Mouse (Mus musculus): Measurements from ENCODE around the gene Xrra1. TPM values are rescaled to one million over a fixed set of nuclear protein-coding genes. Genes with fewer than 3 reads are reported as not detected.

Gene Xrra1
- polyA plus RNA-seq, 1 experiment, result 0.11 TPM

- no peak overlapping the region for H3ac ChIP-seq (ENCODE audit: control insufficient read depth, insufficient read length, low read depth)
- H3K36me3 ChIP-seq (ENCODE audit: control insufficient read depth, insufficient read depth), result peaks cover 3% of the 10 kb centered on the region
- H3K27me3 ChIP-seq (ENCODE audit: control insufficient read depth, insufficient read depth, insufficient read length), result peaks cover 25% of the 10 kb centered on the region
- H3K4me3 ChIP-seq (ENCODE audit: insufficient read depth, poor library complexity, severe bottlenecking), result no peak overlapping the region
- H3K79me3 ChIP-seq (ENCODE audit: low read depth), result no peaks in the 10 kb centered on the region
- H3K79me2 ChIP-seq (ENCODE audit: control insufficient read depth, insufficient read depth), result no peaks in the 10 kb centered on the region
- TF ChIP-seq MAX (IDR thresholded peaks at IDR 0.05), result no peak
- TF ChIP-seq MYOG (IDR thresholded peaks at IDR 0.05; ENCODE audit: control insufficient read depth, extremely low read depth, insufficient read length), result no peak
- TF ChIP-seq FOSL1 (IDR thresholded peaks at IDR 0.05; ENCODE audit: insufficient read depth, low read length, poor library complexity, severe bottlenecking), result no peak
- TF ChIP-seq CTCF (IDR thresholded peaks at IDR 0.05; ENCODE audit: control insufficient read depth, insufficient read depth, insufficient read length), result no peak
- no peak for TF ChIP-seq CEBPB (IDR thresholded peaks at IDR 0.05; ENCODE audit: low read depth)
- TF ChIP-seq USF1 (IDR thresholded peaks at IDR 0.05; ENCODE audit: low read depth), result no peak
These were observed 60.2 kb downstream of the Xrra1 start for GRCm38 (mm10) chr7:99919164-99919563.

- Histone ChIP-seq H3K79me3 (ENCODE audit: low read depth) (no peaks in the 10 kb centered on the region), H3K27me3 (ENCODE audit: control insufficient read depth, insufficient read depth, insufficient read length) (peaks cover 19% of the 10 kb centered on the region), H3ac (ENCODE audit: control insufficient read depth, insufficient read length, low read depth) (no peak overlapping the region), H3K36me3 (ENCODE audit: control insufficient read depth, insufficient read depth) (peaks cover 11% of the 10 kb centered on the region), H3K4me3 (ENCODE audit: insufficient read depth, poor library complexity, severe bottlenecking) (no peak overlapping the region), H3K79me2 (ENCODE audit: control insufficient read depth, insufficient read depth) (no peaks in the 10 kb centered on the region)
- no peak for TF ChIP-seq CTCF (IDR thresholded peaks at IDR 0.05; ENCODE audit: control insufficient read depth, insufficient read depth, insufficient read length)
- TF ChIP-seq MAX (IDR thresholded peaks at IDR 0.05), result no peak
- TF ChIP-seq USF1 (IDR thresholded peaks at IDR 0.05; ENCODE audit: low read depth), result no peak
These were observed 61.1 kb downstream of the Xrra1 start for GRCm38 (mm10) chr7:99919971-99920370.

- Histone ChIP-seq H3K27me3 (ENCODE audit: control insufficient read depth, insufficient read depth, insufficient read length) (peaks cover 18% of the 10 kb centered on the region), H3ac (ENCODE audit: control insufficient read depth, insufficient read length, low read depth) (no peak overlapping the region), H3K79me3 (ENCODE audit: low read depth) (no peaks in the 10 kb centered on the region), H3K4me3 (ENCODE audit: insufficient read depth, poor library complexity, severe bottlenecking) (no peak overlapping the region), H3K36me3 (ENCODE audit: control insufficient read depth, insufficient read depth) (peaks cover 11% of the 10 kb centered on the region), H3K79me2 (ENCODE audit: control insufficient read depth, insufficient read depth) (no peaks in the 10 kb centered on the region)
- TF ChIP-seq CTCF (IDR thresholded peaks at IDR 0.05; ENCODE audit: control insufficient read depth, insufficient read depth, insufficient read length), result no peak
- TF ChIP-seq CEBPB (IDR thresholded peaks at IDR 0.05; ENCODE audit: low read depth), result no peak
- TF ChIP-seq FOSL1 (IDR thresholded peaks at IDR 0.05; ENCODE audit: insufficient read depth, low read length, poor library complexity, severe bottlenecking), result no peak
- TF ChIP-seq MYOG (IDR thresholded peaks at IDR 0.05; ENCODE audit: control insufficient read depth, extremely low read depth, insufficient read length), result no peak
- no peak for TF ChIP-seq MYOD1 (IDR thresholded peaks at IDR 0.05; ENCODE audit: control insufficient read depth, insufficient read length, low read depth)
- no peak for TF ChIP-seq USF1 (IDR thresholded peaks at IDR 0.05; ENCODE audit: low read depth)
- no peak for TF ChIP-seq MAX (IDR thresholded peaks at IDR 0.05)
These were observed 61.5 kb downstream of the Xrra1 start for GRCm38 (mm10) chr7:99920416-99920815.

- Histone ChIP-seq H3K27me3 (ENCODE audit: control insufficient read depth, insufficient read depth, insufficient read length) (no peaks in the 10 kb centered on the region), H3ac (ENCODE audit: control insufficient read depth, insufficient read length, low read depth) (no peak overlapping the region), H3K79me2 (ENCODE audit: control insufficient read depth, insufficient read depth) (no peaks in the 10 kb centered on the region), H3K4me3 (ENCODE audit: insufficient read depth, poor library complexity, severe bottlenecking) (no peak overlapping the region), H3K36me3 (ENCODE audit: control insufficient read depth, insufficient read depth) (peaks cover 27% of the 10 kb centered on the region), H3K79me3 (ENCODE audit: low read depth) (no peaks in the 10 kb centered on the region)
- TF ChIP-seq MAX (IDR thresholded peaks at IDR 0.05) (no peak), MYOD1 (IDR thresholded peaks at IDR 0.05; ENCODE audit: control insufficient read depth, insufficient read length, low read depth) (no peak), FOSL1 (IDR thresholded peaks at IDR 0.05; ENCODE audit: insufficient read depth, low read length, poor library complexity, severe bottlenecking) (no peak), USF1 (IDR thresholded peaks at IDR 0.05; ENCODE audit: low read depth) (no peak), CTCF (IDR thresholded peaks at IDR 0.05; ENCODE audit: control insufficient read depth, insufficient read depth, insufficient read length) (no peak), MYOG (IDR thresholded peaks at IDR 0.05; ENCODE audit: control insufficient read depth, extremely low read depth, insufficient read length) (no peak), CEBPB (IDR thresholded peaks at IDR 0.05; ENCODE audit: low read depth) (no peak)
These were observed 68.2 kb downstream of the Xrra1 start for GRCm38 (mm10) chr7:99926916-99927714.

GRCm38 (mm10) chr7:99935758-99936157 is 76.8 kb downstream of the Xrra1 start:
- no peaks in the 10 kb centered on the region for H3K27me3 ChIP-seq (ENCODE audit: control insufficient read depth, insufficient read depth, insufficient read length)
- H3K79me2 ChIP-seq (ENCODE audit: control insufficient read depth, insufficient read depth), result no peaks in the 10 kb centered on the region
- peaks cover 23% of the 10 kb centered on the region for H3K36me3 ChIP-seq (ENCODE audit: control insufficient read depth, insufficient read depth)
- H3ac ChIP-seq (ENCODE audit: control insufficient read depth, insufficient read length, low read depth), result no peak overlapping the region
- H3K4me3 ChIP-seq (ENCODE audit: insufficient read depth, poor library complexity, severe bottlenecking), result no peak overlapping the region
- no peaks in the 10 kb centered on the region for H3K79me3 ChIP-seq (ENCODE audit: low read depth)
- no peak for TF ChIP-seq USF1 (IDR thresholded peaks at IDR 0.05; ENCODE audit: low read depth)
- TF ChIP-seq MYOD1 (IDR thresholded peaks at IDR 0.05; ENCODE audit: control insufficient read depth, insufficient read length, low read depth), result no peak
- no peak for TF ChIP-seq CEBPB (IDR thresholded peaks at IDR 0.05; ENCODE audit: low read depth)
- TF ChIP-seq MYOG (IDR thresholded peaks at IDR 0.05; ENCODE audit: control insufficient read depth, extremely low read depth, insufficient read length), result no peak
- no peak for TF ChIP-seq CTCF (IDR thresholded peaks at IDR 0.05; ENCODE audit: control insufficient read depth, insufficient read depth, insufficient read length)
- TF ChIP-seq MAX (IDR thresholded peaks at IDR 0.05), result no peak
- no peak for TF ChIP-seq FOSL1 (IDR thresholded peaks at IDR 0.05; ENCODE audit: insufficient read depth, low read length, poor library complexity, severe bottlenecking)

GRCm38 (mm10) chr7:99940669-99941068 is 81.8 kb downstream of the Xrra1 start:
- Histone ChIP-seq H3K36me3 (ENCODE audit: control insufficient read depth, insufficient read depth) (peaks cover 22% of the 10 kb centered on the region), H3K79me3 (ENCODE audit: low read depth) (no peaks in the 10 kb centered on the region), H3K79me2 (ENCODE audit: control insufficient read depth, insufficient read depth) (no peaks in the 10 kb centered on the region), H3K27me3 (ENCODE audit: control insufficient read depth, insufficient read depth, insufficient read length) (no peaks in the 10 kb centered on the region), H3ac (ENCODE audit: control insufficient read depth, insufficient read length, low read depth) (no peak overlapping the region), H3K4me3 (ENCODE audit: insufficient read depth, poor library complexity, severe bottlenecking) (no peak overlapping the region)
- TF ChIP-seq USF1 (IDR thresholded peaks at IDR 0.05; ENCODE audit: low read depth) (no peak), MYOD1 (IDR thresholded peaks at IDR 0.05; ENCODE audit: control insufficient read depth, insufficient read length, low read depth) (no peak), FOSL1 (IDR thresholded peaks at IDR 0.05; ENCODE audit: insufficient read depth, low read length, poor library complexity, severe bottlenecking) (no peak), CEBPB (IDR thresholded peaks at IDR 0.05; ENCODE audit: low read depth) (no peak), CTCF (IDR thresholded peaks at IDR 0.05; ENCODE audit: control insufficient read depth, insufficient read depth, insufficient read length) (no peak), MAX (IDR thresholded peaks at IDR 0.05) (no peak), MYOG (IDR thresholded peaks at IDR 0.05; ENCODE audit: control insufficient read depth, extremely low read depth, insufficient read length) (no peak)

All from C2C12 (cell line).